Mouse (Mus musculus) neural tube, embryonic 11.5 days (tissue): ENCODE results near the gene Fam107a. TPM values are rescaled to one million over a fixed set of nuclear protein-coding genes. Genes with fewer than 3 reads are reported as not detected.

ENCODE experiments used
- ATAC-seq: fragments of 200-750 bp; cut with Nextera tagmentation; 2 replicates; pipeline ENCODE4 v1.8.0; 2017; ENCODE audit warnings: moderate number of reproducible peaks, mild to moderate bottlenecking, moderate TSS enrichment, moderate library complexity; ENCODE audit not compliant: insufficient read depth, low FRiP score, low TSS enrichment
- DNase-seq: peaks from one replicate; pipeline ENCODE4 v3.0.0-alpha.2; 2015; ENCODE audit warnings: low spot score
- H3K27ac ChIP-seq: fragments of 300-500 bp; sonication (generic); 2 replicates; pipeline ENCODE4 v1.5.1; 2014; ENCODE audit warnings: low read depth, mild to moderate bottlenecking, low read length
- H3K27me3 ChIP-seq: fragments of 300-500 bp; sonication (generic); 2 replicates; pipeline ENCODE4 v1.6.1; 2014; ENCODE audit warnings: mild to moderate bottlenecking, low read length, mixed read lengths; ENCODE audit not compliant: control insufficient read depth, insufficient read depth
- H3K36me3 ChIP-seq: fragments of 300-500 bp; sonication (generic); 2 replicates; pipeline ENCODE4 v1.6.1; 2014; ENCODE audit warnings: mild to moderate bottlenecking, low read length, moderate library complexity, mixed read lengths; ENCODE audit not compliant: control insufficient read depth, insufficient read depth
- H3K4me1 ChIP-seq: fragments of 300-500 bp; sonication (generic); 2 replicates; pipeline ENCODE4 v1.6.1; 2014; ENCODE audit warnings: low read length, mixed read lengths; ENCODE audit not compliant: control insufficient read depth, insufficient read depth
- H3K4me2 ChIP-seq: fragments of 300-500 bp; sonication (generic); 2 replicates; pipeline ENCODE4 v1.6.1; 2014; ENCODE audit warnings: low read depth, mild to moderate bottlenecking, moderate library complexity
- H3K4me3 ChIP-seq: fragments of 300-500 bp; sonication (generic); 2 replicates; pipeline ENCODE4 v1.5.1; 2014; ENCODE audit warnings: low read depth, low read length
- H3K9ac ChIP-seq: fragments of 300-500 bp; sonication (generic); 2 replicates; pipeline ENCODE4 v1.6.1; 2014; ENCODE audit warnings: mild to moderate bottlenecking, low read length
- H3K9me3 ChIP-seq: fragments of 300-500 bp; sonication (generic); 2 replicates; pipeline ENCODE4 v1.6.1; 2016; ENCODE audit warnings: low read length; ENCODE audit not compliant: control insufficient read depth
- WGBS: fragments of 180-500 bp; shearing (Covaris S2); extraction: QIAGEN DNeasy Blood & Tissue Kit; methylation state at CpG from one replicate; pipeline ENCODE4 v1.1.7; 2014; 5-methylcytosine and 5-hydroxymethylcytosine counted together
- polyA plus RNA-seq: library from polyadenylated mRNA; unstranded; fragments of >200 nt; fragmentation: Nextera tagmentation; extraction: Ambion mirVana; gene quantifications from 2 replicates; pipeline ENCODE4 v1.2.1, GENCODE M21; 2014

Gene Fam107a
- polyA plus RNA-seq, 1 experiment from 2014 or later, result 0.94 TPM

- no peaks in the 10 kb centered on the region for H3K9me3 ChIP-seq
- no peaks in the 10 kb centered on the region for H3K36me3 ChIP-seq
- no peaks in the 10 kb centered on the region for H3K27me3 ChIP-seq
- WGBS, result 75% methylated on average over 5 of the region's 5 CpGs
- DNase-seq (no peak), ATAC-seq (no peak)
- H3K4me1 ChIP-seq, result no peaks in the 10 kb centered on the region
- H3K27ac ChIP-seq, result no peak overlapping the region
- no peak overlapping the region for H3K4me2 ChIP-seq
- H3K4me3 ChIP-seq, result no peak overlapping the region
- no peak overlapping the region for H3K9ac ChIP-seq
Observed at GRCm38 (mm10) chr14:8256881-8257280, 60.9 kb downstream of the Fam107a start.

- Histone ChIP-seq H3K27me3 (no peaks in the 10 kb centered on the region), H3K27ac (no peak overlapping the region), H3K4me1 (no peaks in the 10 kb centered on the region), H3K36me3 (no peaks in the 10 kb centered on the region), H3K9me3 (no peaks in the 10 kb centered on the region), H3K9ac (no peak overlapping the region), H3K4me2 (no peak overlapping the region), H3K4me3 (no peak overlapping the region)
- 72% methylated on average over 6 of the region's 6 CpGs for WGBS
- DNase-seq (no peak), ATAC-seq (no peak)
Observed at GRCm38 (mm10) chr14:8256072-8256471, 61.8 kb downstream of the Fam107a start.

- WGBS, result 80% methylated on average over 7 of the region's 7 CpGs
- DNase-seq (peak; percentile 53), ATAC-seq (0 out of 2 replicates have a peak, but pooled peaks have one; percentile 38)
- Histone ChIP-seq H3K4me3 (no peak overlapping the region), H3K9me3 (no peaks in the 10 kb centered on the region), H3K36me3 (no peaks in the 10 kb centered on the region), H3K4me1 (no peaks in the 10 kb centered on the region), H3K27ac (no peak overlapping the region), H3K9ac (no peak overlapping the region), H3K27me3 (no peaks in the 10 kb centered on the region), H3K4me2 (no peak overlapping the region)
Observed at GRCm38 (mm10) chr14:8255076-8255729, 62.6 kb downstream of the Fam107a start.

GRCm38 (mm10) chr14:8251330-8251885 lies 66.4 kb downstream of the Fam107a start:
- H3K9ac ChIP-seq, result no peak overlapping the region
- no peak overlapping the region for H3K4me3 ChIP-seq
- no peak for DNase-seq
- H3K36me3 ChIP-seq, result no peaks in the 10 kb centered on the region
- no peaks in the 10 kb centered on the region for H3K4me1 ChIP-seq
- no peaks in the 10 kb centered on the region for H3K27me3 ChIP-seq
- no peaks in the 10 kb centered on the region for H3K9me3 ChIP-seq
- H3K4me2 ChIP-seq, result no peak overlapping the region
- no peak for ATAC-seq
- 88% methylated on average over 8 of the region's 8 CpGs for WGBS
- H3K27ac ChIP-seq, result no peak overlapping the region

GRCm38 (mm10) chr14:8250141-8250871 lies 67.5 kb downstream of the Fam107a start:
- no peak overlapping the region for H3K27ac ChIP-seq
- H3K9ac ChIP-seq, result no peak overlapping the region
- no peak overlapping the region for H3K4me3 ChIP-seq
- no peaks in the 10 kb centered on the region for H3K27me3 ChIP-seq
- no peak overlapping the region for H3K4me2 ChIP-seq
- ATAC-seq (no peak), DNase-seq (no peak)
- no peaks in the 10 kb centered on the region for H3K36me3 ChIP-seq
- 85% methylated on average over 9 of the region's 9 CpGs for WGBS
- no peaks in the 10 kb centered on the region for H3K4me1 ChIP-seq
- no peaks in the 10 kb centered on the region for H3K9me3 ChIP-seq

GRCm38 (mm10) chr14:8249206-8249605 lies 68.6 kb downstream of the Fam107a start:
- Histone ChIP-seq H3K4me3 (no peak overlapping the region), H3K27ac (no peak overlapping the region), H3K9ac (no peak overlapping the region), H3K9me3 (no peaks in the 10 kb centered on the region), H3K4me2 (no peak overlapping the region), H3K4me1 (no peaks in the 10 kb centered on the region), H3K27me3 (no peaks in the 10 kb centered on the region), H3K36me3 (no peaks in the 10 kb centered on the region)
- WGBS, result 95% methylated on average over 1 of the region's 1 CpGs
- ATAC-seq (no peak), DNase-seq (no peak)

- H3K9ac ChIP-seq, result no peak overlapping the region
- H3K4me1 ChIP-seq, result no peaks in the 10 kb centered on the region
- no peaks in the 10 kb centered on the region for H3K27me3 ChIP-seq
- no peaks in the 10 kb centered on the region for H3K9me3 ChIP-seq
- no peak overlapping the region for H3K4me2 ChIP-seq
- no peaks in the 10 kb centered on the region for H3K36me3 ChIP-seq
- 80% methylated on average over 8 of the region's 8 CpGs for WGBS
- no peak overlapping the region for H3K27ac ChIP-seq
- ATAC-seq, result no peak
- H3K4me3 ChIP-seq, result no peak overlapping the region
- DNase-seq, result no peak
Observed at GRCm38 (mm10) chr14:8246878-8247277, 70.9 kb downstream of the Fam107a start.
